8 mouse cellular contexts compared by ENCODE assay signal in the genomic region with DNA sequence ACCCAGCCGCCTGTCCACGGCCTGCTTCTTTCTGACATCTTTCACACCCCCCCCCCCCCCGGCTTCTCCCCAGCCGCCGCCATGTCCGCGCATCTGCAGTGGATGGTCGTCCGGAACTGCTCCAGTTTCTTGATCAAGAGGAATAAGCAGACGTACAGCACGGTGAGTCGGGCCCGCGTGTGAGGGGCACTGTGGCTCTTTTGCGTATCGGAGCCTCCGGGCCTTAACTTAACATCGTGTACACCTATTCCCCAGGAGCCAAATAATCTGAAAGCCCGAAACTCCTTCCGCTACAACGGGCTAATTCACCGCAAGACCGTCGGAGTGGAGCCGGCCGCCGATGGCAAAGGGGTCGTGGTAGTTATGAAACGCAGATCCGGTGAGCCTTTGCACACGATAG. TPM values are rescaled to one million over a fixed set of nuclear protein-coding genes. Genes with fewer than 3 reads are reported as not detected.
DNase-seq lines count a peak whose midpoint lies in the region; ATAC-seq and TF ChIP-seq lines count a peak whose summit lies in the region.
"Not testable (repeated sequence)": the region's sequence is repeated elsewhere in the genome, so short reads cannot be mapped to it uniquely, and the experiment has no call there.

No protein-coding gene starts in this region.

- not testable (repeated sequence) for H3K4me1 ChIP-seq in embryonic fibroblast, embryonic 13.5 days (ENCODE audit: control insufficient read depth, insufficient read depth, low read length); intestine, embryonic 14.5 days (replicated peaks; ENCODE audit: control insufficient read depth, insufficient read depth, low read length); limb, embryonic 11.5 days (ENCODE audit: control insufficient read depth, insufficient read depth, low read length); lung, embryonic 14.5 days (ENCODE audit: insufficient read depth); stomach, postnatal 0 days (replicated peaks; ENCODE audit: control insufficient read depth, insufficient read depth)
- peaks cover 17% of the 10 kb centered on the region for H3K4me1 ChIP-seq in heart, embryonic 12.5 days (replicated peaks)

- H3K9ac ChIP-seq in heart, embryonic 12.5 days: peak overlapping the region; percentile 98
- H3K9ac ChIP-seq in intestine, embryonic 14.5 days (ENCODE audit: low read length): peak overlapping the region; percentile 97
- peak overlapping the region; percentile 97 for H3K9ac ChIP-seq in limb, embryonic 11.5 days (ENCODE audit: low read length)
- peak overlapping the region; percentile 97 for H3K9ac ChIP-seq in lung, embryonic 14.5 days
- peak overlapping the region; percentile 97 for H3K9ac ChIP-seq in stomach, postnatal 0 days (ENCODE audit: low read length)

- peak overlapping the region; percentile 95 for H3K4me2 ChIP-seq in heart, embryonic 12.5 days
- H3K4me2 ChIP-seq in intestine, embryonic 14.5 days (ENCODE audit: low read length): peak overlapping the region; percentile 90
- H3K4me2 ChIP-seq in limb, embryonic 11.5 days (ENCODE audit: low read depth, severe bottlenecking): peak overlapping the region; percentile 86
- peak overlapping the region; percentile 81 for H3K4me2 ChIP-seq in lung, embryonic 14.5 days
- peak overlapping the region; percentile 97 for H3K4me2 ChIP-seq in myocyte (ENCODE audit: low read depth)
- peak overlapping the region; percentile 66 for H3K4me2 ChIP-seq in stomach, postnatal 0 days (replicated peaks; ENCODE audit: low read depth)

- not testable (repeated sequence) for TF ChIP-seq POLR2A in embryonic fibroblast, embryonic 13.5 days (IDR thresholded peaks at IDR 0.05; ENCODE audit: low read depth, low read length); myocyte (IDR thresholded peaks at IDR 0.05; ENCODE audit: insufficient read length, low read depth)

- TF ChIP-seq EP300 in stomach, postnatal 0 days (optimal IDR thresholded peaks at IDR 0.05): not testable (repeated sequence)

- ATAC-seq in heart, embryonic 12.5 days (ENCODE audit: insufficient number of reproducible peaks, low FRiP score): peak; percentile 5; the same call in 1 of the 2 replicates
- ATAC-seq in intestine, embryonic 14.5 days (replicated peaks; ENCODE audit: low FRiP score, low TSS enrichment, low read depth): 0 out of 2 replicates have a peak, but pooled peaks have one; percentile 0
- ATAC-seq in limb, embryonic 11.5 days (ENCODE audit: insufficient number of reproducible peaks, low FRiP score, low TSS enrichment, low read depth); lung, embryonic 14.5 days (ENCODE audit: insufficient read depth); stomach, postnatal 0 days (ENCODE audit: low FRiP score, low TSS enrichment): not testable (repeated sequence)

- not testable (repeated sequence) for H3K27me3 ChIP-seq in heart, embryonic 12.5 days (replicated peaks); intestine, embryonic 14.5 days (replicated peaks; ENCODE audit: control insufficient read depth, insufficient read depth, low read length); limb, embryonic 11.5 days (ENCODE audit: control insufficient read depth, insufficient read depth, low read length); lung, embryonic 14.5 days (ENCODE audit: insufficient read depth, low read length); myocyte (ENCODE audit: control insufficient read depth, insufficient read depth, insufficient read length); stomach, postnatal 0 days (ENCODE audit: control insufficient read depth, insufficient read depth, low read length)

- H3K36me3 ChIP-seq in heart, embryonic 12.5 days: peaks cover 43% of the 10 kb centered on the region
- H3K36me3 ChIP-seq in intestine, embryonic 14.5 days (ENCODE audit: control insufficient read depth, insufficient read depth, low read length): peaks cover 42% of the 10 kb centered on the region
- peaks cover 15% of the 10 kb centered on the region for H3K36me3 ChIP-seq in limb, embryonic 11.5 days (ENCODE audit: control insufficient read depth, insufficient read depth, low read length)
- H3K36me3 ChIP-seq in lung, embryonic 14.5 days (ENCODE audit: insufficient read depth): peaks cover 45% of the 10 kb centered on the region
- H3K36me3 ChIP-seq in myocyte (ENCODE audit: control insufficient read depth, insufficient read depth): peaks cover 31% of the 10 kb centered on the region
- peaks cover 11% of the 10 kb centered on the region; the same call in 1 of the 2 replicates for H3K36me3 ChIP-seq in stomach, postnatal 0 days (ENCODE audit: control insufficient read depth, insufficient read depth, low read length)

- H3ac ChIP-seq in myocyte (ENCODE audit: control insufficient read depth, insufficient read length): peak overlapping the region; percentile 83

- under 1% methylated on average over 31 of the region's 31 CpGs for WGBS in heart, embryonic 12.5 days
- WGBS in intestine, embryonic 14.5 days: 1% methylated on average over 31 of the region's 31 CpGs
- WGBS in limb, embryonic 11.5 days: under 1% methylated on average over 31 of the region's 31 CpGs
- WGBS in lung, embryonic 14.5 days: under 1% methylated on average over 29 of the region's 31 CpGs
- 1% methylated on average over 31 of the region's 31 CpGs for WGBS in stomach, postnatal 0 days

- TF ChIP-seq CTCF in embryonic fibroblast, embryonic 13.5 days (IDR thresholded peaks at IDR 0.05; ENCODE audit: borderline replicate concordance, insufficient read depth, low read length); lung, embryonic 14.5 days (IDR thresholded peaks at IDR 0.05; ENCODE audit: low read depth); stomach, postnatal 0 days (IDR thresholded peaks at IDR 0.05; ENCODE audit: low read depth): not testable (repeated sequence)

- peak; percentile 40 to 74 for DNase-seq in adrenal gland, adult (ENCODE audit: inconsistent age in 2 of 2, low spot score in 1 of 2)
- not testable (repeated sequence) for DNase-seq in intestine, embryonic 14.5 days (ENCODE audit: low spot score); limb, embryonic 11.5 days (ENCODE audit: low spot score); lung, embryonic 14.5 days; stomach, postnatal 0 days (ENCODE audit: low spot score)

- not testable (repeated sequence) for H3K9me3 ChIP-seq in heart, embryonic 12.5 days (replicated peaks); intestine, embryonic 14.5 days (ENCODE audit: control insufficient read depth, low read length); limb, embryonic 11.5 days (ENCODE audit: control insufficient read depth, low read length); lung, embryonic 14.5 days (ENCODE audit: low read depth, low read length); stomach, postnatal 0 days (ENCODE audit: control insufficient read depth, low read length)

- peak overlapping the region; percentile 68 for H3K4me3 ChIP-seq in embryonic fibroblast, embryonic 13.5 days (ENCODE audit: insufficient read depth, low read length)
- peak overlapping the region; percentile 79 for H3K4me3 ChIP-seq in heart, embryonic 12.5 days
- peak overlapping the region; percentile 75 for H3K4me3 ChIP-seq in intestine, embryonic 14.5 days (ENCODE audit: low read depth, low read length)
- H3K4me3 ChIP-seq in limb, embryonic 11.5 days (ENCODE audit: low read depth, low read length): peak overlapping the region; percentile 91
- peak overlapping the region; percentile 81 for H3K4me3 ChIP-seq in lung, embryonic 14.5 days (ENCODE audit: low read depth, low read length)
- peak overlapping the region; percentile 96 for H3K4me3 ChIP-seq in myocyte
- H3K4me3 ChIP-seq in stomach, postnatal 0 days (ENCODE audit: low read depth, low read length): peak overlapping the region; percentile 86

- H3K79me2 ChIP-seq in myocyte (ENCODE audit: control insufficient read depth, insufficient read depth): peaks cover 25% of the 10 kb centered on the region

- H3K27ac ChIP-seq in embryonic fibroblast, embryonic 13.5 days (ENCODE audit: insufficient read depth, low read length): peak overlapping the region; percentile 77
- H3K27ac ChIP-seq in heart, embryonic 12.5 days (ENCODE audit: poor library complexity, severe bottlenecking): peak overlapping the region; percentile 94
- peak overlapping the region; percentile 85 for H3K27ac ChIP-seq in intestine, embryonic 14.5 days (ENCODE audit: low read depth)
- H3K27ac ChIP-seq in limb, embryonic 11.5 days (replicated peaks; ENCODE audit: low read depth, low read length): peak overlapping the region; percentile 86
- H3K27ac ChIP-seq in lung, embryonic 14.5 days (ENCODE audit: low read depth): peak overlapping the region; percentile 93
- H3K27ac ChIP-seq in stomach, postnatal 0 days (replicated peaks): peak overlapping the region; percentile 96

RNA-seq across cellular contexts. Expression of a gene that starts 0.6 kb away (rescaled TPM):
- polyA plus RNA-seq in embryonic fibroblast, embryonic 13.5 days (2011; ENCODE audit: insufficient read length, low read depth, missing spikeins): 404 and 438 TPM in 2 replicates
- 279 and 284 TPM in 2 replicates for polyA plus RNA-seq in heart, embryonic 12.5 days (2016; fragmentation: Nextera tagmentation; extraction: Ambion mirVana)
- 293 and 321 TPM in 2 replicates for polyA plus RNA-seq in intestine, embryonic 14.5 days (2014; fragmentation: Nextera tagmentation; extraction: Ambion mirVana)
- polyA plus RNA-seq in limb, embryonic 11.5 days (2014; fragmentation: Nextera tagmentation; extraction: Ambion mirVana): 266 and 269 TPM in 2 replicates
- polyA plus RNA-seq in lung, embryonic 14.5 days (2014; fragmentation: Nextera tagmentation; extraction: Ambion mirVana): 294 and 337 TPM in 2 replicates
- polyA plus RNA-seq in myocyte (2012; fragmentation: generic; extraction: Trizol): 3,329 TPM
- 322 and 359 TPM in 2 replicates for polyA plus RNA-seq in stomach, postnatal 0 days (2015; fragmentation: Nextera tagmentation; extraction: Ambion mirVana)

RNA-seq across cellular contexts. Expression of a gene that starts 3.8 kb away (rescaled TPM):
- polyA plus RNA-seq in embryonic fibroblast, embryonic 13.5 days (2011; ENCODE audit: insufficient read length, low read depth, missing spikeins): 4.3 and 5.3 TPM in 2 replicates
- polyA plus RNA-seq in heart, embryonic 12.5 days (2016; fragmentation: Nextera tagmentation; extraction: Ambion mirVana): 4.6 and 4.8 TPM in 2 replicates
- polyA plus RNA-seq in intestine, embryonic 14.5 days (2014; fragmentation: Nextera tagmentation; extraction: Ambion mirVana): 14.5 and 24.3 TPM in 2 replicates
- 2.1 and 2.6 TPM in 2 replicates for polyA plus RNA-seq in limb, embryonic 11.5 days (2014; fragmentation: Nextera tagmentation; extraction: Ambion mirVana)
- polyA plus RNA-seq in lung, embryonic 14.5 days (2014; fragmentation: Nextera tagmentation; extraction: Ambion mirVana): 11.6 and 11.7 TPM in 2 replicates
- 7.1 TPM for polyA plus RNA-seq in myocyte (2012; fragmentation: generic; extraction: Trizol)
- 69.0 and 70.7 TPM in 2 replicates for polyA plus RNA-seq in stomach, postnatal 0 days (2015; fragmentation: Nextera tagmentation; extraction: Ambion mirVana)

RNA-seq across cellular contexts. Expression of a gene that starts 10.5 kb away (rescaled TPM):
- not detected in 2 replicates for polyA plus RNA-seq in embryonic fibroblast, embryonic 13.5 days (2011; ENCODE audit: insufficient read length, low read depth, missing spikeins)
- polyA plus RNA-seq in heart, embryonic 12.5 days (2016; fragmentation: Nextera tagmentation; extraction: Ambion mirVana): not detected in 2 replicates
- polyA plus RNA-seq in intestine, embryonic 14.5 days (2014; fragmentation: Nextera tagmentation; extraction: Ambion mirVana): 0.52 TPM in 1 of 2 replicates, not detected in the other
- polyA plus RNA-seq in limb, embryonic 11.5 days (2014; fragmentation: Nextera tagmentation; extraction: Ambion mirVana): 0.41 TPM in 1 of 2 replicates, not detected in the other
- polyA plus RNA-seq in lung, embryonic 14.5 days (2014; fragmentation: Nextera tagmentation; extraction: Ambion mirVana): not detected in 2 replicates
- polyA plus RNA-seq in myocyte (2012; fragmentation: generic; extraction: Trizol): not detected
- polyA plus RNA-seq in stomach, postnatal 0 days (2015; fragmentation: Nextera tagmentation; extraction: Ambion mirVana): 0.42 and 0.80 TPM in 2 replicates

RNA-seq across cellular contexts. Expression of a gene that starts 10.6 kb away (rescaled TPM):
- polyA plus RNA-seq in embryonic fibroblast, embryonic 13.5 days (2011; ENCODE audit: insufficient read length, low read depth, missing spikeins): 3.3 and 7.8 TPM in 2 replicates
- 0.28 TPM in 1 of 2 replicates, not detected in the other for polyA plus RNA-seq in heart, embryonic 12.5 days (2016; fragmentation: Nextera tagmentation; extraction: Ambion mirVana)
- polyA plus RNA-seq in intestine, embryonic 14.5 days (2014; fragmentation: Nextera tagmentation; extraction: Ambion mirVana): 0.28 TPM in 1 of 2 replicates, not detected in the other
- polyA plus RNA-seq in limb, embryonic 11.5 days (2014; fragmentation: Nextera tagmentation; extraction: Ambion mirVana): not detected in 2 replicates
- polyA plus RNA-seq in lung, embryonic 14.5 days (2014; fragmentation: Nextera tagmentation; extraction: Ambion mirVana): not detected in 2 replicates
- 0.56 TPM for polyA plus RNA-seq in myocyte (2012; fragmentation: generic; extraction: Trizol)
- 0.42 and 0.65 TPM in 2 replicates for polyA plus RNA-seq in stomach, postnatal 0 days (2015; fragmentation: Nextera tagmentation; extraction: Ambion mirVana)

RNA-seq across cellular contexts. Expression of a gene that starts 19.1 kb away (rescaled TPM):
- 172 and 191 TPM in 2 replicates for polyA plus RNA-seq in embryonic fibroblast, embryonic 13.5 days (2011; ENCODE audit: insufficient read length, low read depth, missing spikeins)
- 344 and 363 TPM in 2 replicates for polyA plus RNA-seq in heart, embryonic 12.5 days (2016; fragmentation: Nextera tagmentation; extraction: Ambion mirVana)
- 354 and 371 TPM in 2 replicates for polyA plus RNA-seq in intestine, embryonic 14.5 days (2014; fragmentation: Nextera tagmentation; extraction: Ambion mirVana)
- 527 and 540 TPM in 2 replicates for polyA plus RNA-seq in limb, embryonic 11.5 days (2014; fragmentation: Nextera tagmentation; extraction: Ambion mirVana)
- 428 and 470 TPM in 2 replicates for polyA plus RNA-seq in lung, embryonic 14.5 days (2014; fragmentation: Nextera tagmentation; extraction: Ambion mirVana)
- 261 TPM for polyA plus RNA-seq in myocyte (2012; fragmentation: generic; extraction: Trizol)
- 95.5 and 111 TPM in 2 replicates for polyA plus RNA-seq in stomach, postnatal 0 days (2015; fragmentation: Nextera tagmentation; extraction: Ambion mirVana)
